Mouse (Mus musculus): ENCODE measurements around the gene Mpped1. TPM values are rescaled to one million over a fixed set of nuclear protein-coding genes. Genes with fewer than 3 reads are reported as not detected.

Mpped1 gene
- polyA plus RNA-seq, 1 experiment from 2014 or later, result 0.22 TPM

GRCm38 (mm10) chr15:83814106-83814505, 34.8 kb downstream of the Mpped1 start:
- H3K9ac ChIP-seq (ENCODE audit: low read depth, low read length), result no peak overlapping the region
- H3K27me3 ChIP-seq (ENCODE audit: insufficient read depth, low read length), result no peaks in the 10 kb centered on the region
- ATAC-seq (replicated peaks; ENCODE audit: low FRiP score, low read depth) (no peak), DNase-seq (ENCODE audit: low spot score) (no peak)
- no peak for TF ChIP-seq CTCF (IDR thresholded peaks at IDR 0.05; ENCODE audit: low read depth)
- H3K27ac ChIP-seq, result no peak overlapping the region
- H3K4me3 ChIP-seq (replicated peaks; ENCODE audit: low read depth, low read length), result no peak overlapping the region
- no peak overlapping the region for H3K4me2 ChIP-seq (ENCODE audit: low read length)
- H3K9me3 ChIP-seq (replicated peaks; ENCODE audit: low read length), result no peaks in the 10 kb centered on the region
- 65% methylated on average over 6 of the region's 6 CpGs for WGBS
- H3K36me3 ChIP-seq (ENCODE audit: insufficient read depth, low read length), result no peaks in the 10 kb centered on the region
- no peaks in the 10 kb centered on the region for H3K4me1 ChIP-seq (replicated peaks; ENCODE audit: insufficient read depth, low read length)

DNA sequence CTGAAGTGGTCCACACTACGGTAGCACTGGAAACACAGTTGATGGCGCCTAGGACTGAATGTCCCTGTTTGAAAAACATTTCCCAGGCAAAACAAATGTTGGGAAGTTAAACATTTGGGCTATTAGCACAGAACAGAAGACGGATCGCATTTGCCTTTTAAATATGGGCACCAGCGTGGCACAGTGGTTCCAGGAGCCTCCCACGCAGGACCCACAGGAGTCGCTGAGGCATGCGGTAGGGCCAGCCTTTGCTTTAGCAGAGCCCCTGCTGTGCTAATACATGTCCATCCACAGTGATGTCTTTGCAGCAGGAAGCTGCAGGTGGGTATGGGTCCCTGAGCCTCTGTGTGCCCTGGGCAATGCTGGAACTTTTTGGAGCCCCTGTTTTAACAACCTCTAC, 48.7 kb downstream of the Mpped1 start:
- Histone ChIP-seq H3K4me1 (replicated peaks; ENCODE audit: insufficient read depth, low read length) (no peaks in the 10 kb centered on the region), H3K4me2 (ENCODE audit: low read length) (no peak overlapping the region), H3K27ac (no peak overlapping the region), H3K36me3 (ENCODE audit: insufficient read depth, low read length) (no peaks in the 10 kb centered on the region), H3K4me3 (replicated peaks; ENCODE audit: low read depth, low read length) (no peak overlapping the region), H3K9ac (ENCODE audit: low read depth, low read length) (no peak overlapping the region), H3K9me3 (replicated peaks; ENCODE audit: low read length) (no peaks in the 10 kb centered on the region; the same call in 1 of the 2 replicates), H3K27me3 (ENCODE audit: insufficient read depth, low read length) (no peaks in the 10 kb centered on the region)
- WGBS, result 52% methylated on average over 8 of the region's 8 CpGs
- ATAC-seq (replicated peaks; ENCODE audit: low FRiP score, low read depth) (no peak), DNase-seq (ENCODE audit: low spot score) (no peak)
- TF ChIP-seq CTCF (IDR thresholded peaks at IDR 0.05; ENCODE audit: low read depth), result no peak

DNA sequence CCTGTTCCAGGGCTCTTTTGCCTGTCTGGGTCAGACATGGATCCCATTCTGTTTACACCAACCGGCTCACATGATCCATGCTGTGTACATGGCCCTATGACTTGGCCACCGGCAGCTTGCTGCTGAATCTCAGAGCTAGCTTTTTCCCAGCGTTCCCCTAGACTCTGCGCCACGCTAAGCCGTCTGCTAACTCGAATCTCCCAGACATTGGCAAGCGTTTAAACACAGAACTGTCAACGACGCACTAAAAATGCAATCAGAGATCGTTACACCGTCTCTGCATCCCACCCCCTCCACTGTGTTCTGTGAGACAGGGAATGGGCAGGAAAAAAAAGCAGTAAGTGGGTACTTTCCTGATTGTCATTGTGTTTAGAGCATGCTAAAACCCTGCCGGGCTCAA, 50.0 kb downstream of the Mpped1 start:
- no peak for TF ChIP-seq CTCF (IDR thresholded peaks at IDR 0.05; ENCODE audit: low read depth)
- Histone ChIP-seq H3K4me3 (replicated peaks; ENCODE audit: low read depth, low read length) (no peak overlapping the region), H3K4me1 (replicated peaks; ENCODE audit: insufficient read depth, low read length) (no peaks in the 10 kb centered on the region), H3K9ac (ENCODE audit: low read depth, low read length) (no peak overlapping the region), H3K4me2 (ENCODE audit: low read length) (no peak overlapping the region), H3K36me3 (ENCODE audit: insufficient read depth, low read length) (no peaks in the 10 kb centered on the region), H3K27ac (no peak overlapping the region), H3K27me3 (ENCODE audit: insufficient read depth, low read length) (no peaks in the 10 kb centered on the region), H3K9me3 (replicated peaks; ENCODE audit: low read length) (no peaks in the 10 kb centered on the region)
- 44% methylated on average over 13 of the region's 13 CpGs for WGBS
- DNase-seq (ENCODE audit: low spot score) (no peak), ATAC-seq (replicated peaks; ENCODE audit: low FRiP score, low read depth) (no peak)

DNA sequence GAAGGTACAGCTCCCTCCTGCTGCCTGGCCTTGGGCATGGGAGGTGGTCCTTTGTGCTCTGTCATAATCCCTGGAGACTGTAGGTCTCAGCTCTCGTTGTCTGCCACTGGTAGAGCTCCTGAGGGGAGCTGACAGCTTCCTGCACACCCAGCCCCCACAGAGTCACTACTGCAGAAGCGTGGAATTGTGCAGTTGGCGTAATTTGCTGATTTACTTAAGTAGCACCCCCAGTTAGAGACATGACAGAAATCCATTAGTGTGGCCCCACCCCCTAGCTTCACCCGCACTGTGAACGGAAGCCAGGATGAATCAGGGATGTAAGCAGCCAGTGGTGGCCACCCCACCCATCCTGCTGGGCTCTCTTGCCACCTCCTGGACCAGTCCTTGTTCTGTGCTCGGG, 53.0 kb downstream of the Mpped1 start:
- ATAC-seq (replicated peaks; ENCODE audit: low FRiP score, low read depth) (no peak), DNase-seq (ENCODE audit: low spot score) (no peak)
- H3K27ac ChIP-seq, result no peak overlapping the region
- no peaks in the 10 kb centered on the region for H3K27me3 ChIP-seq (ENCODE audit: insufficient read depth, low read length)
- no peak overlapping the region for H3K9ac ChIP-seq (ENCODE audit: low read depth, low read length)
- H3K4me2 ChIP-seq (ENCODE audit: low read length), result no peak overlapping the region
- no peak for TF ChIP-seq CTCF (IDR thresholded peaks at IDR 0.05; ENCODE audit: low read depth)
- H3K4me3 ChIP-seq (replicated peaks; ENCODE audit: low read depth, low read length), result no peak overlapping the region
- H3K9me3 ChIP-seq (replicated peaks; ENCODE audit: low read length), result no peaks in the 10 kb centered on the region
- no peaks in the 10 kb centered on the region for H3K4me1 ChIP-seq (replicated peaks; ENCODE audit: insufficient read depth, low read length)
- H3K36me3 ChIP-seq (ENCODE audit: insufficient read depth, low read length), result no peaks in the 10 kb centered on the region
- 49% methylated on average over 6 of the region's 6 CpGs for WGBS

- ATAC-seq (replicated peaks; ENCODE audit: low FRiP score, low read depth) (no peak), DNase-seq (ENCODE audit: low spot score) (no peak)
- Histone ChIP-seq H3K4me3 (replicated peaks; ENCODE audit: low read depth, low read length) (no peak overlapping the region), H3K27ac (no peak overlapping the region), H3K4me2 (ENCODE audit: low read length) (no peak overlapping the region), H3K36me3 (ENCODE audit: insufficient read depth, low read length) (no peaks in the 10 kb centered on the region), H3K9me3 (replicated peaks; ENCODE audit: low read length) (no peaks in the 10 kb centered on the region), H3K4me1 (replicated peaks; ENCODE audit: insufficient read depth, low read length) (no peaks in the 10 kb centered on the region), H3K9ac (ENCODE audit: low read depth, low read length) (no peak overlapping the region), H3K27me3 (ENCODE audit: insufficient read depth, low read length) (no peaks in the 10 kb centered on the region; the same call in 1 of the 2 replicates)
- WGBS, result 68% methylated on average over 10 of the region's 10 CpGs
- no peak for TF ChIP-seq CTCF (IDR thresholded peaks at IDR 0.05; ENCODE audit: low read depth)
Observed at GRCm38 (mm10) chr15:83840950-83841719, 61.9 kb downstream of the Mpped1 start.

- Histone ChIP-seq H3K27ac (no peak overlapping the region), H3K4me2 (ENCODE audit: low read length) (no peak overlapping the region), H3K4me1 (replicated peaks; ENCODE audit: insufficient read depth, low read length) (no peaks in the 10 kb centered on the region), H3K4me3 (replicated peaks; ENCODE audit: low read depth, low read length) (no peak overlapping the region), H3K36me3 (ENCODE audit: insufficient read depth, low read length) (no peaks in the 10 kb centered on the region), H3K9ac (ENCODE audit: low read depth, low read length) (no peak overlapping the region), H3K9me3 (replicated peaks; ENCODE audit: low read length) (no peaks in the 10 kb centered on the region), H3K27me3 (ENCODE audit: insufficient read depth, low read length) (no peaks in the 10 kb centered on the region; the same call in 1 of the 2 replicates)
- ATAC-seq (replicated peaks; ENCODE audit: low FRiP score, low read depth) (no peak), DNase-seq (ENCODE audit: low spot score) (no peak)
- WGBS, result 62% methylated on average over 12 of the region's 12 CpGs
- TF ChIP-seq CTCF (IDR thresholded peaks at IDR 0.05; ENCODE audit: low read depth), result no peak
Observed at GRCm38 (mm10) chr15:83842419-83842818, 63.2 kb downstream of the Mpped1 start.

Measured in kidney, postnatal 0 days (tissue).